ENCODE assay signal across 20 mouse cellular contexts in genomic region chr2:104356531-104356930, GRCm38 (mm10). TPM values are rescaled to one million over a fixed set of nuclear protein-coding genes. Genes with fewer than 3 reads are reported as not detected.
"Had no signal": no experiment of that assay in that cellular context is flagged by ENCODE, and none has a peak within 500 bp of the region (broad histone marks: within the 10 kb centered on the region; RNA-seq: fewer than 3 reads in every experiment).

No protein-coding gene starts in this region.

- H3K36me3 ChIP-seq: kidney, embryonic 15.5 days; liver, embryonic 13.5 days; midbrain, embryonic 10.5 days; midbrain, embryonic 15.5 days; neural tube, embryonic 12.5 days; neural tube, embryonic 15.5 days had no signal

- H3K9me3 ChIP-seq: kidney, embryonic 15.5 days; liver, embryonic 13.5 days; megakaryocyte, embryonic 14.5 days; midbrain, embryonic 10.5 days; midbrain, embryonic 15.5 days; neural tube, embryonic 12.5 days; neural tube, embryonic 15.5 days had no signal

- H3K4me1 ChIP-seq: liver, embryonic 13.5 days; megakaryocyte, embryonic 14.5 days; neural tube, embryonic 12.5 days; neural tube, embryonic 15.5 days had no signal

- H3K9ac ChIP-seq: kidney, embryonic 15.5 days; liver, embryonic 13.5 days; lung, embryonic 14.5 days; midbrain, embryonic 15.5 days; neural tube, embryonic 12.5 days; neural tube, embryonic 15.5 days had no signal

- H3K27me3 ChIP-seq: kidney, embryonic 15.5 days; liver, embryonic 13.5 days; midbrain, embryonic 15.5 days; neural tube, embryonic 12.5 days; neural tube, embryonic 15.5 days had no signal

- ATAC-seq: intestine, postnatal 0 days; lung, postnatal 0 days; midbrain, embryonic 15.5 days had no signal

- H3K4me2 ChIP-seq: kidney, embryonic 15.5 days; liver, embryonic 13.5 days; lung, embryonic 14.5 days; midbrain, embryonic 15.5 days; neural tube, embryonic 12.5 days; neural tube, embryonic 15.5 days had no signal

- H3K4me3 ChIP-seq: kidney, embryonic 15.5 days; liver, embryonic 13.5 days; megakaryocyte, embryonic 14.5 days; midbrain, embryonic 10.5 days; midbrain, embryonic 15.5 days; neural tube, embryonic 12.5 days; neural tube, embryonic 15.5 days had no signal

- H3K27ac ChIP-seq: kidney, embryonic 15.5 days; liver, embryonic 13.5 days; midbrain, embryonic 10.5 days; midbrain, embryonic 15.5 days; neural tube, embryonic 12.5 days; neural tube, embryonic 15.5 days had no signal

- DNase-seq: kidney, adult 2 months; kidney, postnatal 10 days; kidney, postnatal 36 days; layer of hippocampus, adult 9-11 months; liver, embryonic 13.5 days; lung, embryonic 14.5 days; thymus, adult 2 months; thymus, postnatal 14 days; thymus, postnatal 4 days had no signal

RNA-seq across cellular contexts. Expression of gene D430041D05Rik, which starts 54.3 kb away (rescaled TPM):
- total RNA-seq: liver, adult 2 months had no signal
- polyA plus RNA-seq: liver, adult 2 months; liver, embryonic 16.5 days; small intestine, adult 2 months had no signal
